Mouse (Mus musculus) granulocyte monocyte progenitor cell, adult 5-6 weeks (primary cell): ENCODE results near the gene Myo18b. TPM values are rescaled to one million over a fixed set of nuclear protein-coding genes. Genes with fewer than 3 reads are reported as not detected.

Source experiments
- ATAC-seq: replicated peaks from 2 replicates; pipeline ENCODE4 v1.8.0; 2016; ENCODE audit warnings: mild to moderate bottlenecking, moderate TSS enrichment, inconsistent platforms; ENCODE audit not compliant: poor library complexity, severe bottlenecking
- total RNA-seq, 2 experiments: library from RNA; stranded (forward) in 1 of 2; stranded (reverse) in 1 of 2; fragments of 200-712, 200-1000 nt in 1 of 2; fragments of >200 nt in 1 of 2; fragmentation: Nextera tagmentation in 1 of 2; gene quantifications; 2 replicates each; pipeline ENCODE4 v1.2.3; 2014 to 2017

Gene Myo18b
- total RNA-seq, 2 experiments from 2014 or later: 0.06 to 1.9 TPM

DNA sequence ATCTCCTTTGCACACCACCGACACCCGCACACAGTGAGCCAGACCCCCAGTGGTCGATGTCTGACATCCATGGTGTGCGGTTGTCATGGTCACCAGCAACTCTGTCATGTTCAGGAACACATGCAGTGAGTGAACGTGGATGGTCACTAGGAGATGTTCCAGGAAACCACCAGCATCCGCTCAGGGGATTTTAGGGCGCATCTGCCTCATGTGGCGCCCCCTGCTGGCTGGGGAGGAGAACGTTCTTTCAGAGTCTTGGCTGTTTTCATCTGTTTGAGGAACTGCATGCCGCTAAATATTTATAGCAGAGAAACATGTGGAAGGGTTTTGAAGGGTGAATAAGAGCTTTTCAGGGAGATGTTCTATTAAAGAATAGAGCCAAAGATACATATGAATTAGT is 253.4 kb downstream of the Myo18b start:
- no peak for ATAC-seq

DNA sequence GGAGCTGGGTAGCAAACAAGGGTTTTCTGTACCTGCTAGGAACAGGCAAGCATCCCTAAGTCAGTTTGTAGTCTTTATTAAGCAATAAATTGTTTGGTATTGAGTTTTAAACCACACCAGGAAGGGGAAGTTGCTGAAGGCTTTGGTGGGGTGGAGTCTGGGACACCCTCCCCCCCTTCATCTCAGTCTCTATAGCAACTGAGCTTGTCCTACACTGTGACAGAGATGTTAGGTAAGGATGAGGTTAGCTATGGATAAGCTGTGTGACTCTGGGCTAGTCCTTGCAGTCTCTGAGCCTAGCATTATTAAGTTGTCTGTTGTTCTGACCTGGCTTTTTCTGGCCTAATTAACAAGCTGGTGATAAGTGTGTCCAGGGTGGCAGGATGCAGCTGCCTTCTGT is 254.4 kb downstream of the Myo18b start:
- peak; percentile 70 for ATAC-seq

DNA sequence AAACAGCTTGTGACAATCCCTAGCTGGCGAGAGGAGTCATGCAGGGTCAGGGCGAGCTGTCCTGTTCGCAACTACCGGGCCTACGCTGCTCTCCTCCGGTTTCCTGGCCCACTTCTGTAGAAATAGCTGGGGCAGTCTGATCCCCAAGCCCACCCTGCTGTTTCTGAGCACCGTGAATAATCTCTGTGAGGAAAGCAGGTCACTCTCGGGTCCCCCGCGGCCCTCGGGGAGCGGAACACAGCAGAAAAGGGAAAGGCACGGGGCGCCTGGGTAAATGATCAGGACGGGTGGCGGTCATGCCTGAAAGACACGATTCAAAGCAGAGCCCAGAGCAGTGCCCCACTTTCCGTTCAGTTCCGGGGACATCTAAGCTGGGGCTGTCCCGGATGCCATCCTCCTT is 255.0 kb downstream of the Myo18b start:
- ATAC-seq: no peak

DNA sequence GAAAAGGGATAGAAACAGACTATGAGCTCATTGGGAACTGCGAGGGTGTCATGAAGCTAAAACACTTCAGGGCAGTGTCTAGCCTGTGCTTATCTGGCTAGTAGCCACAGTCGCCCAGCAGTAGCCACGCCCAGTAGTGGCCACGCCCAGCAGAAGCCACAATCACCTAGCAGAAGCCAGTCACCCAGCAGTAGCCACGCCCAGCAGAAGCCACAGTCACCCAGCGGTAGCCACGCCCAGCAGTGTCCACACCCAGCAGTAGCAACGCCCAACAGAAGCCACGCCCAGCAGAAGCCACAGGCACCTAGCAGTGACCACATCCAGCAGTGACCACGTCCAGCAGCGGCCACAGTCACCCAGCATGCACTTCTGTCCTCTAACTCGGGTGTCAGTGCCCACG is 255.5 kb downstream of the Myo18b start:
- ATAC-seq: peak; percentile 71

Other genes starting within 250 kb of the Myo18b start
- gene Grk3, start 119.4 kb upstream of the Myo18b start, total RNA-seq (2014; fragmentation: Nextera tagmentation): 30.8 and 39.1 TPM in 2 replicates
- 21.3 and 22.5 TPM in 2 replicates for gene Grk3, start 119.4 kb upstream of the Myo18b start, total RNA-seq (2017)
- not detected in 2 replicates for gene Crybb2, start 173.8 kb upstream of the Myo18b start, total RNA-seq (2014; fragmentation: Nextera tagmentation)
- not detected in 2 replicates for gene Crybb2, start 173.8 kb upstream of the Myo18b start, total RNA-seq (2017)
- gene Crybb3, start 185.2 kb upstream of the Myo18b start, total RNA-seq (2014; fragmentation: Nextera tagmentation): not detected in 2 replicates
- not detected in 2 replicates for gene Crybb3, start 185.2 kb upstream of the Myo18b start, total RNA-seq (2017)